Mouse (Mus musculus) lung, postnatal 4 days (tissue): ENCODE data around the gene Hgd.

Experiments used
- DNase-seq, 2 experiments: peaks; one replicate each; pipeline ENCODE4 v3.0.0; 2021

The Hgd gene

GRCm38 (mm10) chr16:37677586-37677985, 97.6 kb downstream of the Hgd start:
- no peak for DNase-seq

GRCm38 (mm10) chr16:37680216-37680615, 100.3 kb downstream of the Hgd start:
- DNase-seq = no peak

DNA sequence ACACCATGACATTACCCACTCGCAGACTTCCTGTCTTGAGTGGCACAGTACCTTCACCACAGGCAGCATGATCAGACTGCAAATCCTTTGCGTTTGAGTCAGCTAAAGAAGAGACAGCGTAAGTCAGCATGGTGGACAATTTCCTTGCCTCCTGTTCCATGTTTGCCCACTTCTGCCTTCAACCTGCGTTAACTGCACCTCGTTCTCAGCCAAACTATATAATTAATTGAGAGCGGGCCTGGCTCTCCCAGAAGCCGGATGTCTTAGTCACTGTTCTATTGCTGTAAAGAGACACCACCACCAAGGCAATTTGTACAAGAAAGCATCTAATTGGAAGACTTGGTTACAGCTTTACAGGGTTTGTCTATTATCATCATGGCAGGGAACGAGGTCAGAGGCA, 100.9 kb downstream of the Hgd start:
- DNase-seq = no peak
